ENCODE assay signal across 10 mouse cellular contexts in the genomic region with DNA sequence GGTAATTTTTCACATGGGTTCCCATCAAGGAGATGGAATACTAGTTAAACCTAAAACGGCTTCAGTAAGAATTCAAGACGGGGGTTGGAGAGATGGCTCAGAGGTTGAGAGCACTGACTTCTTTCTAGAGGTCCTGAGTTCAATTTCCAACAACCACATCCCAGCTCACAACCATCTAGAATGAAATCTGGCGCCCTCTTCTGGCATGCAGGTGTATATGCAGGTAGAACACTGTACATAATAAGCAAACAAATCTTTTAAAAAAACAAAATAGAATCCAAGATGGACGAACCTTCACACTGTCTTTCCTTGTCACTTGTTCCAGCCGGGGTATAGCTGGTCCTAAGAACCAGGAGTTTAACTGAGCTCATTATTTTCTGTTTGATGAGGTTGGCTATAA. TPM values are rescaled to one million over a fixed set of nuclear protein-coding genes. Genes with fewer than 3 reads are reported as not detected.
DNase-seq lines count a peak whose midpoint lies in the region; ATAC-seq and TF ChIP-seq lines count a peak whose summit lies in the region.
"Had no signal": no experiment of that assay in that cellular context is flagged by ENCODE, and none has a peak within 500 bp of the region (broad histone marks: within the 10 kb centered on the region; RNA-seq: fewer than 3 reads in every experiment).

No protein-coding gene starts in this region.

- H3K36me3 ChIP-seq in G1E (replicated peaks) = no peaks in the 10 kb centered on the region
- no peaks in the 10 kb centered on the region for H3K36me3 ChIP-seq in stomach, postnatal 0 days (ENCODE audit: control insufficient read depth, insufficient read depth, low read length)
- H3K36me3 ChIP-seq: kidney, embryonic 15.5 days; lung, embryonic 15.5 days had no signal

- no peak overlapping the region for H3K4me2 ChIP-seq in stomach, postnatal 0 days (replicated peaks; ENCODE audit: low read depth)
- H3K4me2 ChIP-seq: kidney, embryonic 15.5 days; lung, embryonic 15.5 days had no signal

- DNase-seq in lung, adult 2 months = no peak
- no peak for DNase-seq in lung, postnatal 10 days
- no peak for DNase-seq in G1E (ENCODE audit: low spot score)
- peak; percentile 62 for DNase-seq in c-Kit-positive CD71-positive TER-119-positive erythroid progenitor cells, embryonic 14.5 days (ENCODE audit: low spot score)
- DNase-seq in stomach, postnatal 0 days (ENCODE audit: low spot score) = no peak
- no peak for DNase-seq in yolk sac, embryonic 10.5 days (ENCODE audit: low spot score)
- DNase-seq in cerebellum, postnatal 36 days = no peak
- DNase-seq: cerebellum, adult 2 months had no signal

- TF ChIP-seq EP300 in stomach, postnatal 0 days (optimal IDR thresholded peaks at IDR 0.05) = no peak

- ATAC-seq in G1E (ENCODE audit: extremely low read depth, insufficient number of reproducible peaks, low FRiP score, poor library complexity, severe bottlenecking) = no peak
- no peak for ATAC-seq in stomach, postnatal 0 days (ENCODE audit: low FRiP score, low TSS enrichment)

- WGBS in lung, adult 2 months = 65% methylated on average over 5 of the region's 5 CpGs
- 63% methylated on average over 5 of the region's 5 CpGs for WGBS in stomach, postnatal 0 days

- no peak overlapping the region for H3K27ac ChIP-seq in stomach, postnatal 0 days (replicated peaks)
- H3K27ac ChIP-seq: kidney, embryonic 15.5 days; lung, embryonic 15.5 days had no signal

- TF ChIP-seq CTCF in lung, adult 2 months (IDR thresholded peaks at IDR 0.05; ENCODE audit: insufficient read depth, low read length) = 0 out of 2 replicates have a peak, but pooled peaks have one; percentile 2
- TF ChIP-seq CTCF in G1E (IDR thresholded peaks at IDR 0.05; ENCODE audit: low read depth, low read length) = peak; percentile 54
- peak; percentile 58 for TF ChIP-seq CTCF in stomach, postnatal 0 days (IDR thresholded peaks at IDR 0.05; ENCODE audit: low read depth)

- no peak overlapping the region for H3K4me3 ChIP-seq in lung, adult 2 months (replicated peaks; ENCODE audit: extremely low read depth, low read depth, low read length)
- H3K4me3 ChIP-seq in G1E (ENCODE audit: low read depth, low read length) = no peak overlapping the region
- H3K4me3 ChIP-seq in stomach, postnatal 0 days (ENCODE audit: low read depth, low read length) = no peak overlapping the region
- H3K4me3 ChIP-seq: kidney, embryonic 15.5 days; lung, embryonic 15.5 days had no signal

- peaks cover 7% of the 10 kb centered on the region for H3K27me3 ChIP-seq in G1E (ENCODE audit: insufficient read depth, low read length)
- no peaks in the 10 kb centered on the region for H3K27me3 ChIP-seq in stomach, postnatal 0 days (ENCODE audit: control insufficient read depth, insufficient read depth, low read length)
- H3K27me3 ChIP-seq: kidney, embryonic 15.5 days; lung, embryonic 15.5 days had no signal

- no peaks in the 10 kb centered on the region for H3K9me3 ChIP-seq in G1E (replicated peaks)
- H3K9me3 ChIP-seq in stomach, postnatal 0 days (ENCODE audit: control insufficient read depth, low read length) = no peaks in the 10 kb centered on the region
- H3K9me3 ChIP-seq: kidney, embryonic 15.5 days; lung, embryonic 15.5 days had no signal

- H3K4me1 ChIP-seq in lung, adult 2 months (ENCODE audit: control insufficient read depth, insufficient read depth, low read length) = no peaks in the 10 kb centered on the region
- no peaks in the 10 kb centered on the region for H3K4me1 ChIP-seq in G1E (ENCODE audit: insufficient read depth, low read depth, low read length)
- H3K4me1 ChIP-seq in stomach, postnatal 0 days (replicated peaks; ENCODE audit: control insufficient read depth, insufficient read depth) = no peaks in the 10 kb centered on the region
- H3K4me1 ChIP-seq: kidney, embryonic 15.5 days; lung, embryonic 15.5 days had no signal

- no peak overlapping the region for H3K9ac ChIP-seq in stomach, postnatal 0 days (ENCODE audit: low read length)
- H3K9ac ChIP-seq: kidney, embryonic 15.5 days; lung, embryonic 15.5 days had no signal

- TF ChIP-seq POLR2A in lung, adult 2 months (IDR thresholded peaks at IDR 0.05; ENCODE audit: borderline replicate concordance, extremely low read depth, low read depth, low read length) = no peak

RNA-seq across cellular contexts. Expression of a gene that starts 24.4 kb away (rescaled TPM):
- 3.8 and 5.5 TPM in 2 replicates for polyA plus RNA-seq in lung, adult 2 months (2012; rRNA removed)
- 81.3 and 90.0 TPM in 2 replicates for total RNA-seq in G1E (2014; fragmentation: Nextera tagmentation)
- 42.8 and 54.7 TPM in 2 replicates for total RNA-seq in G1E (2017)
- 2.9 and 3.9 TPM in 2 replicates for polyA plus RNA-seq in G1E (2012)
- polyA plus RNA-seq in stomach, postnatal 0 days (2015; fragmentation: Nextera tagmentation; extraction: Ambion mirVana) = 6.7 and 7.1 TPM in 2 replicates

RNA-seq across cellular contexts. Expression of a gene that starts 28.8 kb away (rescaled TPM):
- polyA plus RNA-seq in lung, adult 2 months (2012; rRNA removed) = 44.1 and 52.1 TPM in 2 replicates
- total RNA-seq in G1E (2014; fragmentation: Nextera tagmentation) (329 and 353 TPM in 2 replicates), G1E (2017) (302 and 471 TPM in 2 replicates)
- polyA plus RNA-seq in G1E (2012) = 346 and 492 TPM in 2 replicates
- polyA plus RNA-seq in stomach, postnatal 0 days (2015; fragmentation: Nextera tagmentation; extraction: Ambion mirVana) = 41.5 and 42.9 TPM in 2 replicates

Comparison
In these comparisons a context has a peak if more than half of its experiments do, and no peak if none do; other contexts are left out.
1. CTCF ChIP-seq: peak in every context shown above with its lines; median percentile 58 in stomach, postnatal 0 days; 54 in G1E; 2 in lung, adult 2 months.